Mouse (Mus musculus): ENCODE results near the gene Acvrl1.

The Acvrl1 gene

DNA sequence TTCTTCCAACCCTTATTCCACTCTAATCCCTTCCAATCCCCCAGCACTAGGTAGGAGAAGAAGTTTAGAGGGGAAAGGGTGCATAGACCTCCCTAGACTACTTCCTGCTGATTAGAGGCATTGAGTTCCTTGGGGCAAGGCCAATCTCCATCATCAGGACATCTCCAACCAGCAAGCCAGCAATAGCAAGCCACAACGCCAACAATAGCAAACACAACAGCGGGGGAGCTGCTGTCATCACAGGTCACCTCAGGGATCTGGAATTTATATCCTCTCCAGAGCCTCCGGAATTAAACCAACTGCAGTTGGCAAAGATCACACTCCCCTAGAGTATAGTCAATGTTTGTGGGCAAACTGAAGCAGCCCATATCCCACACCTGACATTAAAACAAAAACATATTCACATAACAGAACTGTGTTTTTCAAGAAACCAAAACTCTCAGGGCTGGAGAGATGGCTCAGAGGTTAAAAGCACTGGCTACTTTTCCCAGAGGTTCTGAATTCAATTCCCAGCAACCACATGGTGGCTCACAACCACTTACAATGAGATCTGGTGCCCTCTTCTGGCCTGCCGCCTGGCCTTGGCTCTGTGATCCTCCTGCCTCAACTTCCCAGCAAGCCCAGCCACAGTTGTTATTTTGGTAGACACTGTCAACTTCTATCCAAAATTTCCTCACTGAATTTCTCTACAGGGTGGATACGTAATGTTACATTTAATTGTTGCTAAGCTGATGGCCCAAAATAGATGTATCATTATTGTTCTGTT is 20.2 kb upstream of the Acvrl1 start:
- peak; percentile 38 for DNase-seq (ENCODE audit: low read depth)

GRCm38 (mm10) chr15:101113176-101113575 is 15.1 kb upstream of the Acvrl1 start:
- peak; percentile 84 for DNase-seq (ENCODE audit: low read depth)

- DNase-seq (ENCODE audit: low read depth) = peak; percentile 32
Observed at GRCm38 (mm10) chr15:101113778-101114177, 14.5 kb upstream of the Acvrl1 start.

GRCm38 (mm10) chr15:101115511-101116110 is 12.7 kb upstream of the Acvrl1 start, which contains the start of gene Ankrd33:
Gene Ankrd33 (plus strand): TSS chr15:101115755.
- no peak for DNase-seq (ENCODE audit: low read depth)

GRCm38 (mm10) chr15:101118399-101119125 is 9.8 kb upstream of the Acvrl1 start:
- peak; percentile 55 for DNase-seq (ENCODE audit: low read depth)

GRCm38 (mm10) chr15:101121411-101122289 is 6.7 kb upstream of the Acvrl1 start:
- DNase-seq (ENCODE audit: low read depth) = no peak

GRCm38 (mm10) chr15:101122290-101122589 is 6.1 kb upstream of the Acvrl1 start:
- DNase-seq (ENCODE audit: low read depth) = peak; percentile 24

- no peak for DNase-seq (ENCODE audit: low read depth)
Observed at GRCm38 (mm10) chr15:101123202-101123601, 5.1 kb upstream of the Acvrl1 start.

- no peak for DNase-seq (ENCODE audit: low read depth)
Observed at GRCm38 (mm10) chr15:101125561-101125960, 2.8 kb upstream of the Acvrl1 start.

GRCm38 (mm10) chr15:101126876-101127544 is 1.3 kb upstream of the Acvrl1 start:
- no peak for DNase-seq (ENCODE audit: low read depth)

- DNase-seq (ENCODE audit: low read depth) = no peak
Observed at GRCm38 (mm10) chr15:101129412-101129811, 1.1 kb downstream of the Acvrl1 start.

GRCm38 (mm10) chr15:101131498-101131897 is 3.2 kb downstream of the Acvrl1 start:
- no peak for DNase-seq (ENCODE audit: low read depth)

DNA sequence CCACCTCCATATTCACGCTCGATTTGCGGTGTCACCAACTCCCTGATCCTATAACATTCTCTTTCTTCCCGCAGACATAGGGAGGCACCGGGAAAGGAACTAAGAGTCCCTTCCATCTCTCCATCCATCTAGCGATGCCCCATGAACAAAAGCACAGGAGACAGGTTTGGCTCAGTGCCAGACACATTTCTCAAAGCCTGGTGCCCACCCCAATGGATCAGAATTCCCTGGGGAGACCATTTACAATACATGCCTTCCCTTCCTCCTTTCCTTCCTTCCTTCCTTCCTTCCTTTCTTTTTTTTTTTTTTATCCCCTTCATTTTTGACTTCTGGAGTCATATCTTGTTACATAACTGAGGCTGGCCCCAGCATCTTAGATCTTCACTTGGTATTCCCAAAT is 3.7 kb downstream of the Acvrl1 start:
- no peak for DNase-seq (ENCODE audit: low read depth)

DNA sequence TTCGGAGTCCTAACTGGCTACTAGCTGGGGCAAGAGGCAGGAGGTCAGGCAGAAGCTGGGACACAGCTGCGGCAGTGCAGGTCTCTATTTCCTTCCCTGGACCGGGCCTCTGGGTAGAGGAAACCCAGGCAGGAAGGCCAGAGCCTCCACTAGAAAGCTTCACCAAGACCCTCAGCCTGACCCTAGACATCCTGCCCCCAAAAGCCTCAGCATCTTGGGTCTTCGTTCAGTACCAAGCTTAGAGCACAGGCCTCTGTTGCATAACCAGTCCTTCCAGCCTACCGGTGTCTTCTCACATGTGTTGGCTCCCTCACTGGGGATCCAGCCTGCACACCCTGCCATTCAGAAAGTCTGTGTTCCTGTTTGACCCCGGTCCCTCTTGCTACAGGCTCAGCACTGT is 4.4 kb downstream of the Acvrl1 start:
- no peak for DNase-seq (ENCODE audit: low read depth)

- peak; percentile 77 for DNase-seq (ENCODE audit: low read depth)
Observed at GRCm38 (mm10) chr15:101133993-101134704, 5.8 kb downstream of the Acvrl1 start.

GRCm38 (mm10) chr15:101135405-101135804 is 7.1 kb downstream of the Acvrl1 start:
- DNase-seq (ENCODE audit: low read depth) = no peak

DNA sequence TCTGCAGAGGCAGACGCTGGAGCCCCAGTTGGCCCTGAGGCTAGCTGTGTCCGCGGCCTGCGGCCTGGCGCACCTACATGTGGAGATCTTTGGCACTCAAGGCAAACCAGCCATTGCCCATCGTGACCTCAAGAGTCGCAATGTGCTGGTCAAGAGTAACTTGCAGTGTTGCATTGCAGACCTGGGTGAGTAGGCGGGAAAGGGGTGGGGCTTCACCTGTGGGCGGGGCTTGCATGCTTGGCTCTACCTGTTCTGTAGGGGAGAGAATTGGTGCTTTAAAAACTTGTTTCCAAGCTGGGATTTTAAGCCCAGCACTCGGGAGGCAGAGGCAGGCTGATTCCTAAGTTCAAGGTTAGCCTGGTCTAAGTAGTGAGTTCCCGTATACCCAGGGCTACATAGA is 9.1 kb downstream of the Acvrl1 start:
- DNase-seq (ENCODE audit: low read depth) = no peak

- no peak for DNase-seq (ENCODE audit: low read depth)
Observed at GRCm38 (mm10) chr15:101138675-101139074, 10.4 kb downstream of the Acvrl1 start.

DNA sequence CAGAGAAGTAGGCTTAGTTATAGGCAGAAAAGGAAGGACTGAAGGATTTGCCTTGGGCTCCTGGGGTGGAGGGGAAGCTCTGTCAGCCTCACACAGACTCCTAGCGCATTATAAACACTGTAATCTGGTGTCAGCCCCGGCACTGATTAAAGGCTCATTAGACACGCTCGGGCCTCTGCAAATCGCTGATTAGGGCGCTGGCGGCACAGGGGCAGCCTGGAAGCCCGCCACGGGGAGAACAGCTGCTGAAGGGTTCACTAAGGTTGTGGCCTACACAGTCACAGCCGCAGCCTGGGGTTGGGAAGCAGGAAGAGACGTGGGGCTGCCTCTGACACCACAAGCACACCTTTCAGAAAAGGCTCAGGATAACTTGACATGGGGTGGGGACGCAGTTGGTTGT is 11.6 kb downstream of the Acvrl1 start:
- DNase-seq (ENCODE audit: low read depth) = no peak

GRCm38 (mm10) chr15:101140587-101140986 is 12.3 kb downstream of the Acvrl1 start:
- DNase-seq (ENCODE audit: low read depth) = no peak

- peak; percentile 66 for DNase-seq (ENCODE audit: low read depth)
Observed at GRCm38 (mm10) chr15:101141061-101141541, 12.8 kb downstream of the Acvrl1 start.
